Mouse (Mus musculus): ENCODE results near the gene Arhgef39. TPM values are rescaled to one million over a fixed set of nuclear protein-coding genes. Genes with fewer than 3 reads are reported as not detected.

Arhgef39 gene
- polyA plus RNA-seq, 1 experiment from 2014 or later: 15.2 TPM

GRCm38 (mm10) chr4:43463102-43463501, 36.4 kb downstream of the Arhgef39 start:
- H3K27ac ChIP-seq (ENCODE audit: low read depth): no peak overlapping the region
- H3K36me3 ChIP-seq (replicated peaks; ENCODE audit: insufficient read depth, low read length): no peaks in the 10 kb centered on the region
- TF ChIP-seq EP300 (IDR thresholded peaks at IDR 0.05; ENCODE audit: low read depth): no peak
- TF ChIP-seq CTCF (IDR thresholded peaks at IDR 0.05; ENCODE audit: low read depth): no peak
- DNase-seq (no peak), ATAC-seq (no peak)
- no peak overlapping the region for H3K4me2 ChIP-seq (ENCODE audit: low read depth, low read length)
- H3K9ac ChIP-seq (replicated peaks): no peak overlapping the region
- 68% methylated on average over 5 of the region's 5 CpGs for WGBS (ENCODE audit: insufficient replicate concordance)
- no peak overlapping the region for H3K4me3 ChIP-seq (ENCODE audit: low read depth, low read length)
- H3K4me1 ChIP-seq (ENCODE audit: insufficient read depth): no peaks in the 10 kb centered on the region
- no peaks in the 10 kb centered on the region for H3K27me3 ChIP-seq (ENCODE audit: insufficient read depth, low read length)
- H3K9me3 ChIP-seq (ENCODE audit: low read length): no peaks in the 10 kb centered on the region

GRCm38 (mm10) chr4:43457124-43457523, 42.4 kb downstream of the Arhgef39 start:
- no peak overlapping the region for H3K9ac ChIP-seq (replicated peaks)
- no peak for TF ChIP-seq EP300 (IDR thresholded peaks at IDR 0.05; ENCODE audit: low read depth)
- TF ChIP-seq CTCF (IDR thresholded peaks at IDR 0.05; ENCODE audit: low read depth): no peak
- ATAC-seq: peak; percentile 50; the same call in 1 of the 2 replicates
- H3K4me3 ChIP-seq (ENCODE audit: low read depth, low read length): no peak overlapping the region
- H3K27ac ChIP-seq (ENCODE audit: low read depth): peak overlapping the region; percentile 51
- WGBS (ENCODE audit: insufficient replicate concordance): 28% methylated on average over 8 of the region's 8 CpGs
- H3K9me3 ChIP-seq (ENCODE audit: low read length): no peaks in the 10 kb centered on the region
- DNase-seq: peak; percentile 51
- H3K4me2 ChIP-seq (ENCODE audit: low read depth, low read length): no peak overlapping the region
- H3K36me3 ChIP-seq (replicated peaks; ENCODE audit: insufficient read depth, low read length): no peaks in the 10 kb centered on the region; the same call in 1 of the 2 replicates
- H3K4me1 ChIP-seq (ENCODE audit: insufficient read depth): peaks cover 13% of the 10 kb centered on the region
- peaks cover 27% of the 10 kb centered on the region for H3K27me3 ChIP-seq (ENCODE audit: insufficient read depth, low read length)

GRCm38 (mm10) chr4:43456470-43456869, 43.0 kb downstream of the Arhgef39 start:
- no peak overlapping the region for H3K9ac ChIP-seq (replicated peaks)
- peak; percentile 17 for DNase-seq
- WGBS (ENCODE audit: insufficient replicate concordance): 25% methylated on average over 4 of the region's 4 CpGs

GRCm38 (mm10) chr4:43454041-43454836, 45.3 kb downstream of the Arhgef39 start, which contains the start of gene Cd72:
Gene Cd72, minus strand, starts transcription at chr4:43454628.
- WGBS (ENCODE audit: insufficient replicate concordance): 14% methylated on average over 20 of the region's 20 CpGs
- TF ChIP-seq EP300 (IDR thresholded peaks at IDR 0.05; ENCODE audit: low read depth) (no peak), CTCF (IDR thresholded peaks at IDR 0.05; ENCODE audit: low read depth) (no peak)
- peaks cover 27% of the 10 kb centered on the region for H3K27me3 ChIP-seq (ENCODE audit: insufficient read depth, low read length)
- H3K4me1 ChIP-seq (ENCODE audit: insufficient read depth): peaks cover 13% of the 10 kb centered on the region
- peak within 1 kb of the TSS; percentile 58 for H3K27ac ChIP-seq (ENCODE audit: low read depth)
- peak within 1 kb of the TSS; percentile 53 for H3K4me2 ChIP-seq (ENCODE audit: low read depth, low read length)
- ATAC-seq (peak; percentile 53; the same call in 1 of the 2 replicates), DNase-seq (peak; percentile 49)
- no peaks in the 10 kb centered on the region; the same call in 1 of the 2 replicates for H3K36me3 ChIP-seq (replicated peaks; ENCODE audit: insufficient read depth, low read length)
- peak within 1 kb of the TSS; percentile 22 for H3K4me3 ChIP-seq (ENCODE audit: low read depth, low read length)
- peak within 1 kb of the TSS; percentile 28 for H3K9ac ChIP-seq (replicated peaks)
- no peaks in the 10 kb centered on the region for H3K9me3 ChIP-seq (ENCODE audit: low read length)

More at GRCm38 (mm10) chr4:43456470-43456869, 43.0 kb downstream of the Arhgef39 start:
- Histone ChIP-seq H3K4me1 (ENCODE audit: insufficient read depth) (peaks cover 13% of the 10 kb centered on the region), H3K4me2 (ENCODE audit: low read depth, low read length) (no peak overlapping the region), H3K27ac (ENCODE audit: low read depth) (peak overlapping the region; percentile 51; the same call in 1 of the 2 replicates), H3K27me3 (ENCODE audit: insufficient read depth, low read length) (peaks cover 27% of the 10 kb centered on the region), H3K9me3 (ENCODE audit: low read length) (no peaks in the 10 kb centered on the region), H3K36me3 (replicated peaks; ENCODE audit: insufficient read depth, low read length) (no peaks in the 10 kb centered on the region; the same call in 1 of the 2 replicates), H3K4me3 (ENCODE audit: low read depth, low read length) (no peak overlapping the region)
- no peak for TF ChIP-seq EP300 (IDR thresholded peaks at IDR 0.05; ENCODE audit: low read depth)
- TF ChIP-seq CTCF (IDR thresholded peaks at IDR 0.05; ENCODE audit: low read depth): no peak
- ATAC-seq: peak; percentile 32; the same call in 1 of the 2 replicates

GRCm38 (mm10) chr4:43453413-43453812, 46.1 kb downstream of the Arhgef39 start:
- peak; percentile 17 for DNase-seq
- peak overlapping the region; percentile 22 for H3K4me3 ChIP-seq (ENCODE audit: low read depth, low read length)
- peak overlapping the region; percentile 28; the same call in 1 of the 2 replicates for H3K9ac ChIP-seq (replicated peaks)

GRCm38 (mm10) chr4:43452315-43452714, 47.2 kb downstream of the Arhgef39 start:
- ATAC-seq (no peak), DNase-seq (no peak)
- Histone ChIP-seq H3K4me2 (ENCODE audit: low read depth, low read length) (peak overlapping the region; percentile 53; the same call in 1 of the 2 replicates), H3K27me3 (ENCODE audit: insufficient read depth, low read length) (peaks cover 27% of the 10 kb centered on the region), H3K9ac (replicated peaks) (no peak overlapping the region), H3K9me3 (ENCODE audit: low read length) (no peaks in the 10 kb centered on the region), H3K4me3 (ENCODE audit: low read depth, low read length) (no peak overlapping the region), H3K4me1 (ENCODE audit: insufficient read depth) (peaks cover 13% of the 10 kb centered on the region), H3K36me3 (replicated peaks; ENCODE audit: insufficient read depth, low read length) (peaks cover 6% of the 10 kb centered on the region), H3K27ac (ENCODE audit: low read depth) (no peak overlapping the region)
- no peak for TF ChIP-seq EP300 (IDR thresholded peaks at IDR 0.05; ENCODE audit: low read depth)
- TF ChIP-seq CTCF (IDR thresholded peaks at IDR 0.05; ENCODE audit: low read depth): no peak
- 45% methylated on average over 11 of the region's 11 CpGs for WGBS (ENCODE audit: insufficient replicate concordance)

More at GRCm38 (mm10) chr4:43453413-43453812, 46.1 kb downstream of the Arhgef39 start:
- WGBS (ENCODE audit: insufficient replicate concordance): 1% methylated on average over 18 of the region's 18 CpGs
- ATAC-seq: no peak
- Histone ChIP-seq H3K9me3 (ENCODE audit: low read length) (no peaks in the 10 kb centered on the region), H3K27ac (ENCODE audit: low read depth) (no peak overlapping the region), H3K4me2 (ENCODE audit: low read depth, low read length) (peak overlapping the region; percentile 53), H3K27me3 (ENCODE audit: insufficient read depth, low read length) (peaks cover 27% of the 10 kb centered on the region), H3K36me3 (replicated peaks; ENCODE audit: insufficient read depth, low read length) (no peaks in the 10 kb centered on the region; the same call in 1 of the 2 replicates), H3K4me1 (ENCODE audit: insufficient read depth) (peaks cover 13% of the 10 kb centered on the region)
- no peak for TF ChIP-seq EP300 (IDR thresholded peaks at IDR 0.05; ENCODE audit: low read depth)
- TF ChIP-seq CTCF (IDR thresholded peaks at IDR 0.05; ENCODE audit: low read depth): no peak
